Mouse (Mus musculus): ENCODE data around the gene Tmem259.
"Not testable (repeated sequence)": the region's sequence is repeated elsewhere in the genome, so short reads cannot be mapped to it uniquely, and the experiment has no call there.

The Tmem259 gene

GRCm38 (mm10) chr10:79964727-79965126 lies 19.4 kb downstream of the Tmem259 start:
- DNase-seq (ENCODE audit: low spot score): no peak

GRCm38 (mm10) chr10:79960671-79961294 lies 23.3 kb downstream of the Tmem259 start:
- no peak for DNase-seq (ENCODE audit: low spot score)

GRCm38 (mm10) chr10:79959847-79960601 lies 24.1 kb downstream of the Tmem259 start, which contains the start of gene Wdr18:
Wdr18 (plus strand) TSS chr10:79960152.
- DNase-seq (ENCODE audit: low spot score): peak; percentile 100

- not testable (repeated sequence) for DNase-seq (ENCODE audit: low spot score)
Observed at GRCm38 (mm10) chr10:79959412-79959811, 24.7 kb downstream of the Tmem259 start.

GRCm38 (mm10) chr10:79958140-79958816 lies 25.9 kb downstream of the Tmem259 start:
- peak; percentile 79 for DNase-seq (ENCODE audit: low spot score)

GRCm38 (mm10) chr10:79956643-79957154 lies 27.4 kb downstream of the Tmem259 start:
- no peak for DNase-seq (ENCODE audit: low spot score)

GRCm38 (mm10) chr10:79955691-79956090 lies 28.4 kb downstream of the Tmem259 start:
- no peak for DNase-seq (ENCODE audit: low spot score)

GRCm38 (mm10) chr10:79953946-79954345 lies 30.2 kb downstream of the Tmem259 start:
- peak; percentile 52 for DNase-seq (ENCODE audit: low spot score)

- DNase-seq (ENCODE audit: low spot score): no peak
Observed at GRCm38 (mm10) chr10:79950661-79951060, 33.5 kb downstream of the Tmem259 start.

GRCm38 (mm10) chr10:79949873-79950272 lies 34.3 kb downstream of the Tmem259 start:
- no peak for DNase-seq (ENCODE audit: low spot score)

- no peak for DNase-seq (ENCODE audit: low spot score)
Observed at GRCm38 (mm10) chr10:79947502-79947901, 36.6 kb downstream of the Tmem259 start.

- no peak for DNase-seq (ENCODE audit: low spot score)
Observed at GRCm38 (mm10) chr10:79946752-79947322, 37.3 kb downstream of the Tmem259 start.

- DNase-seq (ENCODE audit: low spot score): no peak
Observed at GRCm38 (mm10) chr10:79945507-79946234, 38.5 kb downstream of the Tmem259 start.

GRCm38 (mm10) chr10:79943471-79943901 lies 40.6 kb downstream of the Tmem259 start:
- DNase-seq (ENCODE audit: low spot score): no peak

- no peak for DNase-seq (ENCODE audit: low spot score)
Observed at GRCm38 (mm10) chr10:79942988-79943387, 41.1 kb downstream of the Tmem259 start.

GRCm38 (mm10) chr10:79940749-79941148 lies 43.4 kb downstream of the Tmem259 start:
- peak; percentile 47 for DNase-seq (ENCODE audit: low spot score)

GRCm38 (mm10) chr10:79937775-79938526 lies 46.2 kb downstream of the Tmem259 start:
- DNase-seq (ENCODE audit: low spot score): no peak

GRCm38 (mm10) chr10:79936911-79937441 lies 47.2 kb downstream of the Tmem259 start:
- no peak for DNase-seq (ENCODE audit: low spot score)

- DNase-seq (ENCODE audit: low spot score): no peak
Observed at GRCm38 (mm10) chr10:79936284-79936910, 47.7 kb downstream of the Tmem259 start.
